Mouse (Mus musculus): Measurements from ENCODE around the gene Dmp1. TPM values are rescaled to one million over a fixed set of nuclear protein-coding genes. Genes with fewer than 3 reads are reported as not detected.

Dmp1 gene
- 1 to 10 TPM; 2.0 to 2.2 TPM for total RNA-seq (2021)
- long read RNA-seq, experiment 1, partial matches to known transcripts: 0 of 2 reads
- long read RNA-seq, experiment 1, other reads (novel, unspliced or antisense): 1 of 2 reads
- long read RNA-seq, experiment 2: 0 reads

GRCm38 (mm10) chr5:104202351-104202750 is at the start of gene Dmp1:
TSS of gene Dmp1 (plus strand) at chr5:104202613.
- DNase-seq: no peak

DNA sequence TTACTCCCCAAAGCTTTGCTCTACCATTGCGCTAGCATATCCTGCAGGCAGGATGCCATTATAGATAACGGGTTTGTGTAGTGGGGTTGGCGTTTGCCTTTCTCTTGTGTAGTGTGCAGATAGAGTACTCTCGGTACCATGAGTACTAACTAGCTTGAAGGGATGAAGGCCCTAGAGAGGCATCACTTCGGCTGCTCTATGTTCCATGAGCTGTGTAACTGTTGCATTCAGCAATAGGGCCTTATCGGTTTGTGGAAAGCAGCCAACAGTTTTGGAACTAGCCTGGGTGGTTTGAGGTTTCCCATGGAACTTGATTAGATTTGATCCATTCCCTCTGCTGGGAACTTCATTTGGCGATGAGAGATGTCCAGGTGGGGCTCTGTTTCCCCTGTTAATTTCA is 44.7 kb upstream of the Dmp1 start:
- DNase-seq: no peak

- DNase-seq: peak; percentile 11
These were observed 43.9 kb upstream of the Dmp1 start for GRCm38 (mm10) chr5:104158332-104159052.

GRCm38 (mm10) chr5:104160581-104160980 is 41.8 kb upstream of the Dmp1 start:
- DNase-seq: no peak

GRCm38 (mm10) chr5:104161390-104161789 is 41.0 kb upstream of the Dmp1 start:
- peak; percentile 14 for DNase-seq

GRCm38 (mm10) chr5:104163536-104163935 is 38.9 kb upstream of the Dmp1 start:
- DNase-seq: no peak

GRCm38 (mm10) chr5:104170412-104170811 is 32.0 kb upstream of the Dmp1 start, which contains the start of gene Dspp:
TSS of gene Dspp (plus strand) at chr5:104170712.
- DNase-seq: no peak

DNA sequence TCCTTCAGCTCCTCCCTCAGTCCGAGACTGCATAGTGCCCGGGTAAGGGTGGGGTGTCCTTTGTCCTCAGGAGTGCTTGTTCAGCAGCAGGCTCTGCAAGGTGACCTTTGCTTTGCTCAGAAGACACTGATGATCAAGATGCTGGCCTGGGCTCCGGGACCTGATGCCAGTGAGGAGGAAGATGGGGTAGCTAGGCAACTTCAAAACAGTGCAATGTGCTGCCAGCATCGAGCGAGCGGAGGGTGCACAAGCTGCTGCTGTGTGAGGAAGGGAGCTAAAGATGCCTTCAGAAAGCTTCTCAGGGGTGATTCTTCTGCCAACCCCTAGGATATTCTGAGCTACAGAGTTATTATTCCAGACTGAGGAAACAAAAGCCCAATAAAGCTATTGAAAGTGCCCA is 29.3 kb upstream of the Dmp1 start:
- no peak for DNase-seq

DNA sequence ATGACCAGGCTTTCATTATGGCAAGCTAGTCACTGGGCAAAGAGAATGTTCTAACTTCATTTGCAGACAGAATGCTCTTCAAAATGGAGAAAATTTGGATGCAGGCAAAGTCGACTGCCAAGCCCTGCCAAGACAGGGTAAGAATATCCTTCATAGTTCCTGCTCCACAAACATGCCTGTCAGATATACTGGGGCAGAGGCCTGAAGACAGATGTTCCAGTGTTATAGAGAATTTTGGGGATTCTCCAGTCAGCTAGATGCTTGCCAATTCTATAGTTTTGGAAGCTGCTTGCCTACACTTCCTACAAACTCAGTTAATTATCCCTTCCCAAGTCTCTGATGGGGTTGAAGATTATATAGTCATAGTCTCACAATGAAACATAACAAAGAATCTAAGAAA is 18.7 kb upstream of the Dmp1 start:
- DNase-seq: no peak

GRCm38 (mm10) chr5:104187281-104187680 is 15.1 kb upstream of the Dmp1 start:
- DNase-seq: no peak

- DNase-seq: peak; percentile 41
These were observed 7.3 kb upstream of the Dmp1 start for GRCm38 (mm10) chr5:104195086-104195485.

- no peak for DNase-seq
These were observed 1.1 kb upstream of the Dmp1 start for GRCm38 (mm10) chr5:104201153-104201950.

DNA sequence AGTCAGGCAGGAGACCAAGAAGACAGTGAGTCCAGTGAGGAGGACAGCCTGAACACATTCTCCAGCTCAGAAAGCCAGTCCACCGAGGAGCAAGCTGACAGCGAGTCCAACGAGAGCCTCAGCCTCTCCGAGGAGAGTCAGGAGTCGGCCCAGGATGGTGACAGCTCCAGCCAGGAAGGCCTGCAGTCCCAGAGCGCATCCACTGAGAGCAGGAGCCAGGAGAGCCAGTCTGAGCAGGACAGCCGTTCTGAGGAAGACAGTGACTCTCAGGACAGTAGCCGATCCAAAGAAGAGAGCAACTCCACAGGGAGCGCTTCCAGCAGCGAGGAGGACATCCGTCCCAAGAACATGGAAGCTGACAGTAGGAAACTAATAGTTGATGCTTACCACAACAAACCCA is 10.1 kb downstream of the Dmp1 start:
- peak; percentile 14 for DNase-seq

DNA sequence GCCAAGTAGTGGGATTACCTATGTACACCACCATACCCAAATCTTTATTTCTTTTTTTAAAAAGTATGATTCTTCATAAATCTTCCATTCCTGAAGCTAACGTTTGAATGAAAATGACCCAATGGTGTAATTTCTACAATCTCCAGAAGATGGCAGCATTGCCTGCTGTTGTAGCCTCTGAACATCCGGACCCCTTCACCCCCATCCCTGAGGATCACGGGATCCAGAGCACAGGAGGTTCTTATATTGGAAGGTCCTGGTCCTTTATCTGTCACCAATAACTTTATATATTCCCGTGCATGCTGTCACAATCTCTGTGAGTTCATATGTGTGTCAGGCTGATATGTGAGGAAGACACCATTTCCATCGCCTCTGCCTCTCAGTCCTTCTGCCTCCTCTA is 16.5 kb downstream of the Dmp1 start:
- no peak for DNase-seq

DNA sequence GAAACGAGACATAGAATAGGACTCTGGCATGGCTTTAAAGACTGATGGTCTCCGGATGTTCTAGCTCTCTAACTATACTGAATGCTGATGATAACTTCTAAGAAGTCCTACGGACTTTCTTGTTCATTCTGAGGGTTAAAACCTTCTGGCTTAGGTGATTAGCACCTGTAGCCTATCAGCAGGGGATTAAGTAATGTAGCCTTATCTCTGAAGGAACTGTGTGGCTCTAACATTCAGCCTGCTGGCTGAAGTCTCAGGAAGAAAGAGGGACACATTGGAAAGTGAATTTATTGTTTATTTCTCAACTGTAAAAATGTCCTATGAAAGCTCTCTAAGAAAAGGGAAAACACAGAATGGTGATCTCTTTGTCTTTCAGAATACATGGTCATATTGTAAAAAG is 21.9 kb downstream of the Dmp1 start:
- no peak for DNase-seq

- DNase-seq: no peak
These were observed 22.3 kb downstream of the Dmp1 start for GRCm38 (mm10) chr5:104224750-104225149.

GRCm38 (mm10) chr5:104228497-104228896 is 26.1 kb downstream of the Dmp1 start:
- no peak for DNase-seq

DNA sequence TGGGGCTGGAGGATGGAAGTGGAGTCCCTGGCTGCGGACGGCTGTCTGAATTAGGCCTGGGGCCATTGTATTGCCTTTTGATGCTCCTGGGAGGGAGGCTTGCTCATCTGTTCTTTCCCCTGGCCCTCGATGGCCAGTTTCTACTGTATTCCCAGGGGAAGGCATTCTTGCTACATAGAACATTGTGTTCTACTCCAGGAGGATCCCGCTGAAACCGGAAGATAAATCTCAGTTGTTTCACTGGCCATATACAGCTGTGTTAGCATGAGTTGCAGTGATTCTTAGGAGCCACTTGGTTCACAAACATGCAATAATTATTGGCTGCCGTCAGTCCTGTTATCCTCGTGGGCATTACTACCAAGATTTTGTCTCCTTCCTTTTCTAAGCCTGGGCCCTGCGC is 34.3 kb downstream of the Dmp1 start:
- DNase-seq: peak; percentile 45

DNA sequence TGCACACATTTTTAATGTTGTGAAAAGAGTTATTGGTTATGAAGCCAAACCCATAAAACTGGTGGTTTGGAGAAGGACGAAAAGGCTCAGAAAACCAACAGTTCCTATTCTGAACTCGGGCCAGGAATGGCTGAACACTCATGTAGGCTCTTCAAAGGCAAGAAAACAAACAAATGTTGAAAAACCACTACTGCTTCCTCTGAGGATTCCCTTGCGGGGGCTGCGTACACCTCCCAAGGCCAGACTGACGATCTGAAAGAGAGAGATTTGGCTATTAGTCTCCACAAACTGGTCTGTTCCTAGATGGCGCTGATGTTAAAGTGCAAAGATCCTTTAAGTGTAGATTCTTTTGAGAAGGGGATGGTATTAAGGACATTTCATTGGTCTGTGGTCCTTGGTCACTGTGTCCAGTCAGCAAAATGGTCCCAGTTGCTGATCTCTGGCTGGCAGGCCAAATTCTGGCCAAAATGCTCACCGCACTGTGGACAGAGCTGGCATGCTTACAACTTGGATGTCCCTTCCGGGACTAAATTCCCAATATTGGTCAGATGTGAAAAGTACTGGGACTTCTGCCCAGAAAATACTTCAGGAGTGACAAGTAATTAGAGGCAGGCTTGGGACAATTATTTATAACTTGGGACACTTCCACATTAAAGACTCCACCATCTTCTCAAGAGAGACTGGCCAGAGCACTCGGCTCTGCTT is 37.4 kb downstream of the Dmp1 start:
- DNase-seq: peak; percentile 53

GRCm38 (mm10) chr5:104244261-104244660 is 41.8 kb downstream of the Dmp1 start:
- DNase-seq: no peak

- no peak for DNase-seq
These were observed 49.4 kb downstream of the Dmp1 start for GRCm38 (mm10) chr5:104251811-104252210.

DNA sequence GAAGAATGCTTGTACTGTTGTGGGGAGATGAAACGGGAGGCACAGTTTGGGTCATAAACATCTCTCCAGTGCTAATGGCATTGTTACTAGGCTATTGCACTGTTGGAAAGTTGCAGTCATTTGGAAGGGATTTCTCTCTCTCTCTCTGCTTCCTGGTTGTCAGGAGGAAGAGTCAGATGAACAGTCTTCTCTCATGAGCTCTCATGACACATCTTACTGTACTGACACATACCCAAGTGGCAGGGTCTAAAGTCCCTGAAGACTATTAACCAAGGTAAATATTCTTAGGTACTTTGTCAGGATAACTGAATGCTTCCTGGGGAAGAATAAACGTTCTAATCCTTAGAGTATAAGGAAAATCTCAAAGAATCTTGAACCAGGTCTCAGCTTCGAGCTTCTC is 54.2 kb downstream of the Dmp1 start:
- no peak for DNase-seq

Data from gastrocnemius, postnatal 25 days (tissue).